Mouse (Mus musculus): ENCODE measurements around the gene Camk1d. TPM values are rescaled to one million over a fixed set of nuclear protein-coding genes. Genes with fewer than 3 reads are reported as not detected.

The Camk1d gene
- total and polyA plus RNA-seq, 2 experiments, result 17.0 to 47.7 TPM

DNA sequence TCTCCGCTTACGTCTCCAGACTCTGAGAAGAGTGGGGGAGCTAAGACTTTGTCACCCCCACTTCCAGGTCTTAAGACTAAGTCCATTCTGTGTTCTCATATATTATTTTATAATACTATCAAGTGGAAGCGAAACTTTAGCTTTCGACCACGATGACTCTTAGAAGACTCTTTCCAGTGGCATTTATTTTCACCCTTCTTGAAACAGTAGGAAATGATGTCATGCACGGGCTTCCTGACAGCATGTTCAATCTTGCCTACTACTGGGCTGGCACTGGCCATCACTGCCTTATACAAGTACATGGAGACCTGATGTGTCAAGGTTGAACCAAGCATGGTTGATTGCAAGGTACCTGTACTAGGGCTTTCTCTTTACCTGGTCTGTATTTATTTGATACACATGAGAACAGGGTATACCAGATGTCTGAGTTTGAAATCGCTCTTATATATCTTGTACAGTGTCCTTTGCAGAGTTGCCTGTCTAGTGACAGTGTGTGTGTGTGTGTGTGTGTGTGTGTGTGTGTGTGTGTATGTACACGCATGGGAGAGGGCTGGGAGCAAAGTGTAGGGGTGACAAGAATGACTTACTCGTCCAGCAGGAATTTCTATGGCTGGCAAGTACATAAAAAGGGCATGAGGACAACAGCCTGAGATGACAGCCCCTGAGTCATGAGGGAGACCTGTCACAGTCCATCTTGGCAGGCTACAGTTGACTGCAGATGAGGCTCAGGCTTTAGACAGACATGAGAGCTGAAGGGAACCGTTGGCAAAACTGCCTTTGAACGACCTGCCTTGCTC lies 417.4 kb downstream of the Camk1d start:
- H3K4me3 ChIP-seq (ENCODE audit: insufficient read depth, low read depth, low read length), result no peak overlapping the region
- peaks cover 42% of the 10 kb centered on the region for H3K36me3 ChIP-seq (ENCODE audit: control insufficient read depth, insufficient read depth, low read length)
- TF ChIP-seq CTCF (IDR thresholded peaks at IDR 0.05; ENCODE audit: low read depth, low read length) (no peak), POLR2A (IDR thresholded peaks at IDR 0.05; ENCODE audit: extremely low read depth, insufficient read depth, low read length) (no peak)
- no peak for DNase-seq (ENCODE audit: extremely low read depth, low read depth, low spot score)
- H3K4me1 ChIP-seq (ENCODE audit: control insufficient read depth, insufficient read depth, low read length), result no peaks in the 10 kb centered on the region
- no peaks in the 10 kb centered on the region for H3K27me3 ChIP-seq (ENCODE audit: control insufficient read depth, insufficient read depth, low read length)
- 90% methylated on average over 11 of the region's 11 CpGs for WGBS
- H3K9ac ChIP-seq (ENCODE audit: low read depth, low read length), result no peak overlapping the region
- no peak overlapping the region for H3K27ac ChIP-seq (replicated peaks; ENCODE audit: insufficient read depth, low read depth, low read length)
- no peaks in the 10 kb centered on the region for H3K79me2 ChIP-seq (ENCODE audit: control insufficient read depth, insufficient read depth, low read length)

DNA sequence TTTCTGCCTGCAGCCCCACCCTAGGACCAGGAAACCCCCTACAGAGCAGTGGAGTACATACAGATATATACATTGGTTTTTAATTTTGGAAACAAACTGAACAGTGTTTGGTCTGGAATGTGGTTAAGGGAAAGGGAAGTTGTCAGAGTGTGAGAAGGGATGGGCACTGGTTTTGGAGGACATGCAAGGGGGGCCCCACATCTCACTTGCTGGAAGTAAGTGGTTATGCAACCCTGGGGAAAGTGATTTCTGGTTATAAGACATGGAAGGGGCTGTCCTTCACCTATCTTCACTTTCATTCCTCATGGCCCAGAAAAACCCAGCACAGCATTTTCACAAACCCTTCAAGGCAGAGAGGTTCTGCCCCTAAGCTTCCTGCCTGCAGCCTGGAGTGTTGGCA lies 419.2 kb downstream of the Camk1d start:
- H3K27me3 ChIP-seq (ENCODE audit: control insufficient read depth, insufficient read depth, low read length), result no peaks in the 10 kb centered on the region
- no peak overlapping the region for H3K4me3 ChIP-seq (ENCODE audit: insufficient read depth, low read depth, low read length)
- no peak for DNase-seq (ENCODE audit: extremely low read depth, low read depth, low spot score)
- peaks cover 32% of the 10 kb centered on the region for H3K36me3 ChIP-seq (ENCODE audit: control insufficient read depth, insufficient read depth, low read length)
- H3K4me1 ChIP-seq (ENCODE audit: control insufficient read depth, insufficient read depth, low read length), result no peaks in the 10 kb centered on the region
- no peak overlapping the region for H3K27ac ChIP-seq (replicated peaks; ENCODE audit: insufficient read depth, low read depth, low read length)
- no peaks in the 10 kb centered on the region for H3K79me2 ChIP-seq (ENCODE audit: control insufficient read depth, insufficient read depth, low read length)
- H3K9ac ChIP-seq (ENCODE audit: low read depth, low read length), result no peak overlapping the region
- TF ChIP-seq POLR2A (IDR thresholded peaks at IDR 0.05; ENCODE audit: extremely low read depth, insufficient read depth, low read length) (no peak), CTCF (IDR thresholded peaks at IDR 0.05; ENCODE audit: low read depth, low read length) (no peak)

DNA sequence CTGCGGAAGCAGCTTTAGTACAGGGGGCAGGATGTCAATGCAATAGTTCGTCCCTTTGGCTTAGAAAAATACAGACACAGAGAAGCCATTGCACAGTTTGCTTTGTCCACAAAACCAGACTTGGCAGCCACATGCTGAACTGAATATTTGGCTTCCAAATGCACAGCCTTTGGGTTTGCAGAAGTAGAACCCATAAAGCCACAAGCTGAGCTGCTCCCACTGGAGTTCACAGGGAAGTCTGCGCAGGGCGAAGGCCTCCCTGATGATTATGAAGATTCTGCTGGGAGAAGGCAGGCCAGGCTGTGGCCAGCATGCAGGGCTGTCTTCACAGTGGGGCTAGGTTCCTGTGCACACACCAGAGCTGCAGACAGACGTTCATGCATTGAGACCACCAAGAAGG lies 419.9 kb downstream of the Camk1d start:
- Histone ChIP-seq H3K9ac (ENCODE audit: low read depth, low read length) (no peak overlapping the region), H3K36me3 (ENCODE audit: control insufficient read depth, insufficient read depth, low read length) (peaks cover 28% of the 10 kb centered on the region), H3K4me3 (ENCODE audit: insufficient read depth, low read depth, low read length) (no peak overlapping the region), H3K27me3 (ENCODE audit: control insufficient read depth, insufficient read depth, low read length) (no peaks in the 10 kb centered on the region), H3K79me2 (ENCODE audit: control insufficient read depth, insufficient read depth, low read length) (no peaks in the 10 kb centered on the region), H3K4me1 (ENCODE audit: control insufficient read depth, insufficient read depth, low read length) (no peaks in the 10 kb centered on the region), H3K27ac (replicated peaks; ENCODE audit: insufficient read depth, low read depth, low read length) (no peak overlapping the region)
- DNase-seq (ENCODE audit: extremely low read depth, low read depth, low spot score), result no peak
- 67% methylated on average over 5 of the region's 5 CpGs for WGBS
- TF ChIP-seq CTCF (IDR thresholded peaks at IDR 0.05; ENCODE audit: low read depth, low read length) (no peak), POLR2A (IDR thresholded peaks at IDR 0.05; ENCODE audit: extremely low read depth, insufficient read depth, low read length) (no peak)

DNA sequence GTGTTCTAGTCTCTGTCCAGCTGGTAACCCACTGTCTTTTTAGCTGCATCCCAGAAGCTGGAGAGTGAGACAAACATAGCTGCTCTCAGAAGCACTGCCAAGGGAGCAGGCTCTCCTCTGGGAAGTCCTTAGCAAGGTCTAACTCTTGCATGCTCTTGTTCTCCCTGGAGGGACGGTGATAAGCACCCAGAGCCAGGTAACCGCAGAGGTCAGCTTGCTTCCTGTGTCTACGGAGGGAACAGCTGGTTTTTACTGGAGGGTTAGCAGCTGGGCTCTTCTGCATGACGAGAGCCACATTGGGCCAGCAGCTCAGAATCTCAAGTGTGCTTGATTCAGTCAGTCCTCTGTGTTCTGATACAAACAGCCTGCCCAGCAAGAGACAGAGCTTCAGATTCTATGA lies 425.7 kb downstream of the Camk1d start:
- DNase-seq (ENCODE audit: extremely low read depth, low read depth, low spot score), result no peak
- no peaks in the 10 kb centered on the region for H3K27me3 ChIP-seq (ENCODE audit: control insufficient read depth, insufficient read depth, low read length)
- H3K4me1 ChIP-seq (ENCODE audit: control insufficient read depth, insufficient read depth, low read length), result no peaks in the 10 kb centered on the region
- H3K4me3 ChIP-seq (ENCODE audit: insufficient read depth, low read depth, low read length), result no peak overlapping the region
- no peak for TF ChIP-seq POLR2A (IDR thresholded peaks at IDR 0.05; ENCODE audit: extremely low read depth, insufficient read depth, low read length)
- TF ChIP-seq CTCF (IDR thresholded peaks at IDR 0.05; ENCODE audit: low read depth, low read length), result no peak
- no peaks in the 10 kb centered on the region for H3K36me3 ChIP-seq (ENCODE audit: control insufficient read depth, insufficient read depth, low read length)
- H3K79me2 ChIP-seq (ENCODE audit: control insufficient read depth, insufficient read depth, low read length), result no peaks in the 10 kb centered on the region
- no peak overlapping the region for H3K9ac ChIP-seq (ENCODE audit: low read depth, low read length)
- H3K27ac ChIP-seq (replicated peaks; ENCODE audit: insufficient read depth, low read depth, low read length), result no peak overlapping the region
- WGBS, result 89% methylated on average over 4 of the region's 4 CpGs

DNA sequence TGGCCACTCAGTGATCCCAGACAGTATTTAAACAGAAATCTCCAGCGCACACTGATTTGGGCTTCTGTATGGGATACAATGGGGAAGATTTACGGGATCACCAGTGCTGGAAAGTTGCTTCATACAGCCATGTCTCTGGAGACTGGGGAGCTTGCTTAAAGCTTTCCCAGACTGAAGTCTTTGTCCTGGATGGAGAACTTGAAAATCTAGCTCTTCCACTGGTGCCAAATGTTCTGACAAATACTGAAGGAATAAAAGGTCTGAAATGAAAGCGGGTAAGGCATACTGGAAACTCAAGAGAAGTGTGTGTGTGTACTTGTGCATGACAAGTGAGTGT lies 427.3 kb downstream of the Camk1d start:
- DNase-seq (ENCODE audit: extremely low read depth, low read depth, low spot score), result no peak
- Histone ChIP-seq H3K4me3 (ENCODE audit: insufficient read depth, low read depth, low read length) (no peak overlapping the region), H3K27ac (replicated peaks; ENCODE audit: insufficient read depth, low read depth, low read length) (no peak overlapping the region)

More for the DNA sequence above, 427.3 kb downstream of the Camk1d start:
- H3K4me1 ChIP-seq (ENCODE audit: control insufficient read depth, insufficient read depth, low read length), result no peaks in the 10 kb centered on the region
- no peak overlapping the region for H3K9ac ChIP-seq (ENCODE audit: low read depth, low read length)
- H3K36me3 ChIP-seq (ENCODE audit: control insufficient read depth, insufficient read depth, low read length), result no peaks in the 10 kb centered on the region
- 89% methylated on average over 3 of the region's 3 CpGs for WGBS
- no peaks in the 10 kb centered on the region for H3K79me2 ChIP-seq (ENCODE audit: control insufficient read depth, insufficient read depth, low read length)
- no peaks in the 10 kb centered on the region for H3K27me3 ChIP-seq (ENCODE audit: control insufficient read depth, insufficient read depth, low read length)
- TF ChIP-seq POLR2A (IDR thresholded peaks at IDR 0.05; ENCODE audit: extremely low read depth, insufficient read depth, low read length), result no peak
- no peak for TF ChIP-seq CTCF (IDR thresholded peaks at IDR 0.05; ENCODE audit: low read depth, low read length)
